Mouse (Mus musculus) thymus, adult 2 months (tissue): Measurements from ENCODE around the gene Hsd17b3.

Experiments used
- CTCF ChIP-seq: fragments of 200-500 bp; IDR thresholded peaks from 2 replicates; pipeline ENCODE4 v1.5.1; 2012; ENCODE audit warnings: mild to moderate bottlenecking, control low read depth, low read length, moderate library complexity, borderline replicate concordance; ENCODE audit not compliant: control insufficient read depth, poor library complexity, insufficient read depth; ENCODE audit errors: extremely low read depth
- POLR2A ChIP-seq: fragments of 200-500 bp; IDR thresholded peaks from 2 replicates; pipeline ENCODE4 v1.6.1; 2012; ENCODE audit warnings: mild to moderate bottlenecking, low read length, control low read depth, moderate library complexity; ENCODE audit not compliant: control insufficient read depth, poor library complexity, insufficient read depth; ENCODE audit errors: extremely low read depth

DNA sequence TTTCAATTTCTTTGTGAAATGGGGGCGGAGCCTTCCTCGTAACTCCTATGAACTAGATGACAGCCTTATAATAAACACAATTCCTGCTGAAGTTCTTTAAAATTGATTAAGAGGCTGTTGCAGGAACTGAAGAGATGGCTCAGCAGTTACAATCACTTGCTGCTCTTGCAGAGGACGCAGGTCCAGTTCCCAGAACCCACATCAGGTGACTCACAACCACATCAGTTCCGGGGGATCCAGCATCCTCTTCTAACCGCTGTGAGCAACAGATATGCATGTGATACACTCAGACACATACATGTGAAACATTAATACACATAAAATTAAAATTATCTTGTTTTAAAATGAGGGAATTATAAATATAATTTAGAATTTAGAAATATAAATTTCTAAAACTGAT lies 11.4 kb downstream of the Hsd17b3 start:
- no peak for TF ChIP-seq CTCF
- TF ChIP-seq POLR2A = no peak
